Mouse (Mus musculus) heart, postnatal 25 days (tissue): ENCODE data around the gene Jun. TPM values are rescaled to one million over a fixed set of nuclear protein-coding genes. Genes with fewer than 3 reads are reported as not detected.

Experiments
- DNase-seq: peaks from one replicate; pipeline ENCODE4 v3.0.0; 2022; ENCODE audit warnings: low spot score
- intact Hi-C: fragments of 180-260 bp; cut with DNase I; formaldehyde crosslinking; loops from one replicate; pipeline ENCODE4 v1.15.1; 2025
- total RNA-seq, 2 experiments: library from RNA; stranded (reverse); gene quantifications; 2 replicates each; pipeline ENCODE4 v1.2.3; 2021

The Jun gene
- 10 to 100 TPM; 41.1 to 58.1 TPM for total RNA-seq

- DNase-seq, result peak; percentile 100
- intact Hi-C loops, result loop anchor here (2.0 to 10.0 kb wide), 7 partner anchors 60 to 819 kb away; no protein-coding TSS in a partner anchor
Measured at GRCm38 (mm10) chr4:95052025-95052899, at the start of gene Jun. Gene Jun (minus strand): TSS chr4:95052222.

- intact Hi-C loops, result no loop called here
- no peak for DNase-seq
Measured at GRCm38 (mm10) chr4:95101684-95102083, 49.7 kb upstream of the Jun start.

GRCm38 (mm10) chr4:95100694-95101093 is 48.7 kb upstream of the Jun start:
- no peak for DNase-seq
- intact Hi-C loops, result no loop called here

- DNase-seq, result no peak
Measured at GRCm38 (mm10) chr4:95099373-95099772, 47.4 kb upstream of the Jun start.

GRCm38 (mm10) chr4:95098722-95099097 is 46.7 kb upstream of the Jun start:
- intact Hi-C loops, result no loop called here
- no peak for DNase-seq

More at GRCm38 (mm10) chr4:95099373-95099772, 47.4 kb upstream of the Jun start:
- intact Hi-C loops, result no loop called here

GRCm38 (mm10) chr4:95097942-95098721 is 46.1 kb upstream of the Jun start:
- intact Hi-C loops, result no loop called here

GRCm38 (mm10) chr4:95096731-95097130 is 44.7 kb upstream of the Jun start:
- no peak for DNase-seq
- intact Hi-C loops, result no loop called here

More at GRCm38 (mm10) chr4:95097942-95098721, 46.1 kb upstream of the Jun start:
- no peak for DNase-seq

- no peak for DNase-seq
- intact Hi-C loops, result no loop called here
Measured at GRCm38 (mm10) chr4:95095911-95096310, 43.9 kb upstream of the Jun start.

GRCm38 (mm10) chr4:95095355-95095754 is 43.3 kb upstream of the Jun start:
- intact Hi-C loops, result no loop called here
- no peak for DNase-seq

GRCm38 (mm10) chr4:95094700-95095113 is 42.7 kb upstream of the Jun start:
- intact Hi-C loops, result loop anchor here (5.0 kb wide), 2 partner anchors 37 to 58 kb away; no protein-coding TSS in a partner anchor
- DNase-seq, result no peak

- intact Hi-C loops, result loop anchor here (5.0 kb wide), 2 partner anchors 36 to 59 kb away; no protein-coding TSS in a partner anchor
- no peak for DNase-seq
Measured at GRCm38 (mm10) chr4:95093615-95094014, 41.6 kb upstream of the Jun start.

GRCm38 (mm10) chr4:95092516-95092915 is 40.5 kb upstream of the Jun start:
- DNase-seq, result no peak
- intact Hi-C loops, result loop anchor here (5.0 kb wide), 2 partner anchors 35 to 60 kb away; no protein-coding TSS in a partner anchor

GRCm38 (mm10) chr4:95091536-95091935 is 39.5 kb upstream of the Jun start:
- no peak for DNase-seq
- intact Hi-C loops, result loop anchor here (5.0 kb wide), 2 partner anchors 34 to 61 kb away; no protein-coding TSS in a partner anchor

GRCm38 (mm10) chr4:95089968-95090367 is 37.9 kb upstream of the Jun start:
- intact Hi-C loops, result loop anchor here (5.0 kb wide), 2 partner anchors 33 to 62 kb away; no protein-coding TSS in a partner anchor

GRCm38 (mm10) chr4:95089053-95089452 is 37.0 kb upstream of the Jun start:
- no peak for DNase-seq
- intact Hi-C loops, result no loop called here

More at GRCm38 (mm10) chr4:95089968-95090367, 37.9 kb upstream of the Jun start:
- no peak for DNase-seq

- no peak for DNase-seq
- intact Hi-C loops, result no loop called here
Measured at GRCm38 (mm10) chr4:95083957-95084356, 31.9 kb upstream of the Jun start.

GRCm38 (mm10) chr4:95083191-95083729 is 31.2 kb upstream of the Jun start:
- intact Hi-C loops, result no loop called here
- DNase-seq, result no peak

- DNase-seq, result peak; percentile 37
- intact Hi-C loops, result no loop called here
Measured at GRCm38 (mm10) chr4:95082481-95083088, 30.6 kb upstream of the Jun start.

GRCm38 (mm10) chr4:95081632-95082031 is 29.6 kb upstream of the Jun start:
- intact Hi-C loops, result loop anchor here (2.0 kb wide), 1 partner anchor 27 kb away; no protein-coding TSS in a partner anchor
- DNase-seq, result no peak

GRCm38 (mm10) chr4:95078625-95079024 is 26.6 kb upstream of the Jun start:
- intact Hi-C loops, result no loop called here
- DNase-seq, result no peak
